Mouse (Mus musculus): ENCODE results near the gene Pax3.
A peak's percentile ranks its signal among the peaks of the same experiment; 100 is the strongest.

Pax3 gene

GRCm38 (mm10) chr1:78196751-78197311 lies at the start of gene Pax3:
Pax3 (minus strand) TSS chr1:78197134.
- no peak for DNase-seq (ENCODE audit: low read depth)

DNA sequence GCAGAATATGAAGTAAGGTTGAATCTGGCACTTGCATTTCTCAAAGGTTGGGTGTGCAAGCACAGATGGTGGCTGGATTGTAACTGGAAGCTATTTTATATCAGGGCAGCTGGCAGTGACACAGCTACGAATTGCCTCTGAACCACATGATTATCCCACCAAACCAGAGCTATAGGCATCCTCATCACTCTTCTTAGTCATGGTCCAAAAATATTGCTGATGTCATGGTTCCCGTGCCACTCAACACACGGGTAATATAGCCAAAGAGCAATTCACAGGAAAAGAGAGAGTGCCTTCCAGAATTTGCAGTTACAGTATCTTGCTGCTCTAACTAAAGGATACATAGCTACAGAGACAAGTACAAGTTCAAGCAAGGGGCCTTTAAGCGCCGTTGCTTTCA lies 37.4 kb upstream of the Pax3 start:
- peak; percentile 34 for DNase-seq (ENCODE audit: low read depth)

- DNase-seq (ENCODE audit: low read depth), result no peak
Measured at GRCm38 (mm10) chr1:78231901-78232546, 35.1 kb upstream of the Pax3 start.

DNA sequence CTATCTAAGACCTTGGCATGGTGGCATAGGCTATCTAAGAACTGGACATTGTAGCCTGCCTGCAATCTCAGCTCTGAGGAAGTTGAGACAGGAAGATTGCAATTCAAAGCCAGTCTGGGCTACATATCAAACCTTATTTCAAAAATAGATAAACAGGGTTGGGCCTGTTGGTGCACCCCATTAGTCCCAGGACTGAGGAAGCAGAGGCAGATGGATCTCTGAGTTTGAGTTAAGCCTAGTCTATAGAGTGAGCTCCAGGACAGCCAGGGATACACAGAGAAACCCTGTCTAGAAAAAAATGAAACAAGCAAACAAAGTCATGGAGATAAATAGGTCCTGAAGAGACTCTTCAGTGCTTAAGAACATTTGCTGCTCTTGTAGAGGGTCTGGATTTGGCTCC lies 32.9 kb upstream of the Pax3 start:
- no peak for DNase-seq (ENCODE audit: low read depth)

DNA sequence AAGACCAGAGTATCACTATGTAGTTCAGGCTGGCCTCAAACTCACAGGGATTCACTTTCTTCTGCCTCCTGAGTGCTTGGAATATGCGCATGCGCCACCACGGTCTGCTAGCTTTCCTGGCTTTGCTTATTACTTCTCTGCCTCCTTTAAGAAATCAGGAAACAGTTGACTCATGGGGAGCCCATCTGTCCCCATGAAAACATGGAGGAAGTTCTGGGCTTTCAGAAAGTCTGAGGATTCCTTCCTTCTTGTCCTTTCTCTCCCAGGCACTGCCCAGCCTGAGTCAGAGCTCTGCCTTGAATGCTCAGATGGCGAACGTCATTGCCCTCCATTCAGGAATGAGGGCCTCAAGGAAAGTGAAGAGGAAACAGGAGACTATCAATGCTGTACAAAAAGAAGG lies 31.8 kb upstream of the Pax3 start:
- DNase-seq (ENCODE audit: low read depth), result no peak

DNA sequence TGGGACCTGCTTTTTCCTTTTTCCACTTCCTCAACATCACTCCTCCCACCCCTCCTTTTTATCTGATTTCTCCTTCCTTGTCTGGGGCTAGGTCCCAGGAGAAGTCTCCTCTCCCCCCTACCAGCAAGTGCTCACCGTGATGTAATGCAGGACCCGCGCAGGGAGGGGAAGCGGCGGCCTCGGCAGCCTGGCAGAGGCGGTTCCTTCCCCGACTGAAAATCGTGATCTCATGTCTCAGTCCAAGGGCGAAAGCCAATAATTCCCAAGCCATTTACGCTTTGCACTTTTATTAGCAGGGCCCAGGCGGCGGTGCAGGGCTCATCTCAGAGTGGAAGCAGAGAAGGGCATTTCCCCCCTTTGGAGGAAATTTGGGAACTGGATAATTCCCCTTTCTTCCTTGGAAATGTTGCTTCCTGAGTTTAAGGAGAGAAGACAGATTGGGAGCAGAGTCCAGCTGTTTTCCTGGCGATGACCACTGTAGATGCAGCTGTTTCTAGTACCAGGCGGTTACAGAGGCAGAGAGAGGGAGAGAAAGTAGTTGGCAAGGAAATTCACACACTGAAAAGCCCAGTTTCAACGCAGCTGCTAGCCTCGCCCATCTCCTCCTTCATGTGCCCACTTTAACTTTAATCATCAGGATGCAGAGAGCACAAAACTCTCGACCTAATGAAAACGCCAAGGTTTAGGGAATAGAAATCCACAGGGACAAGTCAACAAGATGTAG lies 21.3 kb upstream of the Pax3 start:
- DNase-seq (ENCODE audit: low read depth), result no peak

- no peak for DNase-seq (ENCODE audit: low read depth)
Measured at GRCm38 (mm10) chr1:78217151-78218034, 20.5 kb upstream of the Pax3 start.

GRCm38 (mm10) chr1:78216509-78217141 lies 19.7 kb upstream of the Pax3 start:
- DNase-seq (ENCODE audit: low read depth), result no peak

GRCm38 (mm10) chr1:78215749-78216508 lies 19.0 kb upstream of the Pax3 start:
- DNase-seq (ENCODE audit: low read depth), result peak; percentile 16

DNA sequence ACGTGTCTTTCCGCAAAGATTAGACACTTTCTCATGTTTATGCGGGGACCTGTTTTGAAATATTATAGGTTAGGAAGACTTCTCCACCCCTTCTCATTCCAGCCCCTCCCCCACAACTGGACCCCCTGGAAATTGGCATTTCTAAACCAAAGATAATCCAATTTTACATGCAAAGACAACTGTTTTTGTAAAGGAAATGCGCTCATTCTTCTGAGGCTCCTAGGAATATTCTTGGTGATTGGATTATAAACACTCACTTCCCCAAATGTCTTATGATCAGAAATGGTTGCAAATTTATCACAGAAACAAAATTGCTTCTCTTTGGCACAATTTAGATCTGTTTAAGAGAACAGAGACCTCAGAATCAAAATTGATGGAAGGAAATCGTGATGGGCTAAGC lies 14.1 kb upstream of the Pax3 start:
- DNase-seq (ENCODE audit: low read depth), result no peak

- no peak for DNase-seq (ENCODE audit: low read depth)
Measured at GRCm38 (mm10) chr1:78210568-78210967, 13.6 kb upstream of the Pax3 start.

DNA sequence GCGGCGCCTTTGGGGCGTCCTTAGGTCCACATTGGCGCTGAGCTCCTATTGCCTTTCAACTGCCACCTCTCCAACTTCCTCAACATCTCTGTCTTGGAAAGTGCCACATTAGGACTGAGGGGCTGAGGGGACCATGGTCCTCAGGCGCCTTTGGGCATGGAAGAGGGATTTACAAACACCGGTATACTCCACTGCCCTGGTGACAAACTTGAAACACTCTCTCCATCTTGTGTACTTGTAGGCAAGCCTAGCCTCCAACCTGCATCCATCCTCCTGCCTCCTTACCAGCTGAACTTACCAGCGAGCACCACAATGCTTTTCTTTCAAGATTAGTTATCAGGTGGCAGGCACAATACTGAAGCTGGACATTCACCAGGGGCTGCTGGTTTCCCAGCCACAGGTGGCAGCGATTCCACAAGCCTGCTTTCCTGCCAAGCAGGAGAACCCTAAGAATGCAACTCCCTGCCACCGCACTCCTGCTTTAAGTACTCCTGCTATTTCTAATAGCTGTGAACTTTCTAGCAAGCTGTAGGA lies 11.4 kb upstream of the Pax3 start:
- no peak for DNase-seq (ENCODE audit: low read depth)

- DNase-seq (ENCODE audit: low read depth), result no peak
Measured at GRCm38 (mm10) chr1:78204341-78204740, 7.4 kb upstream of the Pax3 start.

- DNase-seq (ENCODE audit: low read depth), result peak; percentile 44
Measured at GRCm38 (mm10) chr1:78203622-78204211, 6.8 kb upstream of the Pax3 start.

- DNase-seq (ENCODE audit: low read depth), result no peak
Measured at GRCm38 (mm10) chr1:78203086-78203614, 6.2 kb upstream of the Pax3 start.

DNA sequence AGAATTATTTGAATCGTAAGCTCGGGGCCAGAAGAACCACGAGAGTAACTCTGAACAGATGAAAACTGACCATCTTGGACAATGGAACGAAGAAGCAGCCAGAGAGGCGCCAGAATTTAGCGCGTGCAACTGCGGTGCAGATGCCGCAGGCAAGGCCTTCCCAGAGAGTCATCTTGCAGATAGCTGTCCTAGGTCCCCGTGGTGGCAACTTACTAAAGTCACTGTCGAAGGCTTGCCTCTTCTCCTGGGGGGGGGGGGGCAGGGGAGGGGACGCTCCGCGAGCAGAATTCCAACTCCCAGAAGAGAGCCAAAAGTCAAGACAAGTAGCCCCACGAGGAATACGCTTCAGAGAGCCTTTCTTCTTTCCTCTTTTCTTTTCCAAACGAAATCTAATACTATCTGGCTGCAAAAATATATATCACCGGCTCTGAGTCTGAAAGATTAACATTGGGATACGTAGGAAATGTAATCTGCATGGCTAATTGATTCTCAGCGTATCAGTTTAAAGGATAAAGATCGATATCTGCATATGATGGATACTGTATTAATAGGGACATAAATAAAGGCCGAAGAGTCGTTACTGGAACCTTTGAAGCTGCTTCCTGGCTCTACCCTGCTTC lies 5.6 kb upstream of the Pax3 start:
- DNase-seq (ENCODE audit: low read depth), result no peak

- no peak for DNase-seq (ENCODE audit: low read depth)
Measured at GRCm38 (mm10) chr1:78201251-78202010, 4.5 kb upstream of the Pax3 start.

DNA sequence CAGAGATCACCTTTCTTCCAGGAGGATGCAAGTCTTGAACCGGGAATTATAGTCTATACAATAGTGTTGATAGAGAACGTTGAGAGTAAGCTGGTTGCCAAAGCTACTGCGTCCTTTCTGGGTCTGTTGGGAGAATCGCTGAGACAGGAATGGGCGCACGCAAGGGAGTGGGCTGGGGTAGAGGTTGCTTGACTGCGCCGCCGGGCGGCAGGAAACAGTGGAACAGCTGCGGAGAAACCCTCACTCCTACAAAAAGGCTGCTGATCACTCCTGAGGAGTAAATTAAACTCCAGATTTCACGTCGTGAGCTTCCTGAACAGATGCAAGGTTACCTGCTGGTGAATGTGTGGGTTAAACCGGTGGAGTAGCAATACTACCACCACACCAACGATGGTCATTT lies 3.3 kb upstream of the Pax3 start:
- no peak for DNase-seq (ENCODE audit: low read depth)

- no peak for DNase-seq (ENCODE audit: low read depth)
Measured at GRCm38 (mm10) chr1:78199221-78199620, 2.3 kb upstream of the Pax3 start.
